Mouse (Mus musculus): ENCODE results near the gene Ptpre.
"Not testable (repeated sequence)": the region's sequence is repeated elsewhere in the genome, so short reads cannot be mapped to it uniquely, and the experiment has no call there.

Ptpre gene

GRCm38 (mm10) chr7:135605002-135605803 is 67.9 kb downstream of the Ptpre start:
- DNase-seq (ENCODE audit: low spot score in 2 of 2): no peak

GRCm38 (mm10) chr7:135605804-135606072 is 68.5 kb downstream of the Ptpre start:
- DNase-seq (ENCODE audit: low spot score in 2 of 2): no peak

- DNase-seq (ENCODE audit: low spot score in 2 of 2): no peak
These were observed 70.9 kb downstream of the Ptpre start for GRCm38 (mm10) chr7:135608208-135608607.

GRCm38 (mm10) chr7:135609028-135609427 is 71.7 kb downstream of the Ptpre start:
- no peak for DNase-seq (ENCODE audit: low spot score in 2 of 2)

- no peak for DNase-seq (ENCODE audit: low spot score in 2 of 2)
These were observed 72.4 kb downstream of the Ptpre start for GRCm38 (mm10) chr7:135609655-135610054.

- DNase-seq (ENCODE audit: low spot score in 2 of 2): no peak
These were observed 75.0 kb downstream of the Ptpre start for GRCm38 (mm10) chr7:135612276-135612675.

GRCm38 (mm10) chr7:135612801-135613200 is 75.5 kb downstream of the Ptpre start:
- DNase-seq (ENCODE audit: low spot score in 2 of 2): no peak

GRCm38 (mm10) chr7:135613380-135613779 is 76.1 kb downstream of the Ptpre start:
- DNase-seq (ENCODE audit: low spot score in 2 of 2): no peak

- DNase-seq (ENCODE audit: low spot score in 2 of 2): no peak
These were observed 77.6 kb downstream of the Ptpre start for GRCm38 (mm10) chr7:135614892-135615291.

GRCm38 (mm10) chr7:135616479-135616878 is 79.2 kb downstream of the Ptpre start:
- DNase-seq (ENCODE audit: low spot score in 2 of 2): not testable (repeated sequence)

- peak; percentile 43 to 57 for DNase-seq (ENCODE audit: low spot score in 2 of 2)
These were observed 80.5 kb downstream of the Ptpre start for GRCm38 (mm10) chr7:135617776-135618175.

GRCm38 (mm10) chr7:135621649-135622048 is 84.4 kb downstream of the Ptpre start:
- no peak for DNase-seq (ENCODE audit: low spot score in 2 of 2)

- no peak for DNase-seq (ENCODE audit: low spot score in 2 of 2)
These were observed 85.0 kb downstream of the Ptpre start for GRCm38 (mm10) chr7:135622241-135622640.

GRCm38 (mm10) chr7:135624854-135625253 is 87.6 kb downstream of the Ptpre start:
- no peak for DNase-seq (ENCODE audit: low spot score in 2 of 2)

GRCm38 (mm10) chr7:135628363-135628762 is 91.1 kb downstream of the Ptpre start:
- no peak for DNase-seq (ENCODE audit: low spot score in 2 of 2)

- DNase-seq (ENCODE audit: low spot score in 2 of 2): no peak
These were observed 91.7 kb downstream of the Ptpre start for GRCm38 (mm10) chr7:135629019-135629418.

- DNase-seq (ENCODE audit: low spot score in 2 of 2): peak in 1 of 2 experiments; percentile 59
These were observed 94.7 kb downstream of the Ptpre start for GRCm38 (mm10) chr7:135631776-135632552.

- no peak for DNase-seq (ENCODE audit: low spot score in 2 of 2)
These were observed 95.5 kb downstream of the Ptpre start for GRCm38 (mm10) chr7:135632716-135633258.

GRCm38 (mm10) chr7:135634851-135635624 is 97.8 kb downstream of the Ptpre start:
- DNase-seq (ENCODE audit: low spot score in 2 of 2): no peak

- no peak for DNase-seq (ENCODE audit: low spot score in 2 of 2)
These were observed 100.2 kb downstream of the Ptpre start for GRCm38 (mm10) chr7:135637406-135637980.

GRCm38 (mm10) chr7:135639361-135639760 is 102.1 kb downstream of the Ptpre start:
- no peak for DNase-seq (ENCODE audit: low spot score in 2 of 2)
